Mouse (Mus musculus) right cerebral cortex, postnatal 10 days (tissue): ENCODE measurements around the gene Plxdc1.

Source experiments
- DNase-seq, 2 experiments: peaks; one replicate each; pipeline ENCODE4 v3.0.0; 2021; ENCODE audit warnings: low spot score in 2 of 2

Gene Plxdc1

DNA sequence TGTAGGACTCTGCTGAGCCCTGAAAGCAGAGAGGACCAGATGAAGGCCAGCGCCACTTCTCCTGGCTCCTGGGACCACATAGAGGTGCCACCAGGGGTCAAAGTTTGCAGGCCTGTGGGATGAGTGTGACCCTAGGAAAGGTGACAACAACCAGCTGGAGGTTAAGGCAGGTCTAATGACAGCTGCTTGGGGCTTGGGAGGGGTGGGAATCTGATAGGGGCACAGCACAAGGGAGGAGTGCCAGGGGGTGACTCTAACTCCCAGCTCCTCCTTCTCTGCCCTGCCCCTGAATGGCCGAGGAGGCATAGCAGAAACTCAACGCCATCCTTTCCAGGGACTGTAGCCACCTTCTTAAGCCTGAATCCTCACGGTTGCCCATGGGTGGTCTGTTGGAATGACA, 30.6 kb upstream of the Plxdc1 start:
- DNase-seq, result peak in 1 of 2 experiments; percentile 22

DNA sequence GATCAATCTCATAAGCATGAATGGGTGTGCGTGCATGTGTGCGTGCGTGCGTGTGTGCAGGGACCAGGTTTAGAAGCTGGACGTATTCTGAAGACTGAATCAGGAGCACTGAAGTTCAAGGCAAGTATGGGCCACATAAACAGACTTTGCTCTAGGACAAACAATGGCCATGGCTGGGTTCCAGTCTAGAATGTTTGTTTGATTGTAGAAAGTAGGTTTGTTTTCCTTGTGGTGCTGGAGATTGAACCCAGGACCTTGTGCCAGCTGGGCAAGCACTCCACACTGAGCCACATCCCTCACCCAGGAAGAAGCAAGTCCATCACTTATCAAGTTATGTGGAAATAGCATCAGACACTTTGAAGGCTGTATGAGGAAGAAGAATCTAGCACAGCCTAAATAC, 29.9 kb upstream of the Plxdc1 start:
- no peak for DNase-seq

DNA sequence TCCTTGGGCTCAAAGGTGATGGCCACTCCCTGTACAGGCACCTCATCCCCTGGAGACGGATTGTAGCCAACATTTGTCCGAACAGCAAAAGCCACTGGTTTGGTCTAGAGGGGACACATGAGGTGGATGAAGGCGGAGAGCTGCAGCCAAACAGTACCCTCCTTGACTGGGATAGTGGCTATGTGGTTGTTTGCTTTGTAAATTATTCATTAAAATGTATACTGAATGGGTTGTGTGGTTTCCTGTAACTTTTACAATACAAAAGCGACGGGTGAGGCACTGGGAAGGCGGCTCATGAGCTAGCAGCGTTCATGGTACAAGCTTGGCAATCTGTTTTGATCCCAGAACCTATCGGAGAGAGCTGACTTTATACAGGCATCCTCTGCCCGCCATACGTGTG, 26.6 kb upstream of the Plxdc1 start:
- no peak for DNase-seq

DNA sequence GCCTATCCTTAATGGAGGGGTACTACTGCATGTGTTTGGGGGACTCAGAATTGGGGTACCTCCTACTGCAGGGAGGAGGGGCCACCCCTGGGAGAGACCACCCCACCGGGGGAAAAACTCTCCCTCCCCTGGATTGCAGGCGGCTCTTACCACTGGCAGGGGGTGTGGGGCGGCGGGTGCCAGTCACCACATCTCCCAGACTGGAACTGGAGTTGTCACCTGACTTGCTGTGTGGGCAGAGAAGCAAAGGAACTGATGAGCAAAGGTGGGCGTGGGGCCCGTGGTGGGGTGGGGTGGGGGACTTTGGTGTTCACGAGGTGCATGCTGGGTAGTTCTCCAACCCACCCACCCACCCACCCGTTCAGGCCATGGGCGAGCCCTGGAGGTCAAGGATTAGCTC, 25.5 kb upstream of the Plxdc1 start:
- peak in 1 of 2 experiments; percentile 46 for DNase-seq

DNA sequence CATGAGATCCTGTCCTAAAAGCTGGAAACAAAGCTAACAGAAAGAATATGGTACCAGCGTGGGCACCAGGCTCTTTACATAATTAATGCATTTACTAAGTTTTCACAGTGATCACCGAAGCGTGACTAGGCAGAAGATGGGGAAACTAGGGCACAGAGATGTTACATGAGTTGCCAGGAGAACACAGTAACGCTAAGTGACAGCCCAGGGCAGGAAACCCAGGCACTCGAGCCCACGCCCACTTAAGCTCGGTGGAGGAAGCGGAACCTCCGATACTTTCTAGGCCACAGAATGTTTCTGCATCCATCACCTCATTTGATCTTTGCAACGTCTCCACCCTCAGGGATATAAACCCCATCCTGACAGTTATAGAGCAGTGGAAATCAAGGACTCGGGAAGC, 21.8 kb upstream of the Plxdc1 start:
- no peak for DNase-seq

DNA sequence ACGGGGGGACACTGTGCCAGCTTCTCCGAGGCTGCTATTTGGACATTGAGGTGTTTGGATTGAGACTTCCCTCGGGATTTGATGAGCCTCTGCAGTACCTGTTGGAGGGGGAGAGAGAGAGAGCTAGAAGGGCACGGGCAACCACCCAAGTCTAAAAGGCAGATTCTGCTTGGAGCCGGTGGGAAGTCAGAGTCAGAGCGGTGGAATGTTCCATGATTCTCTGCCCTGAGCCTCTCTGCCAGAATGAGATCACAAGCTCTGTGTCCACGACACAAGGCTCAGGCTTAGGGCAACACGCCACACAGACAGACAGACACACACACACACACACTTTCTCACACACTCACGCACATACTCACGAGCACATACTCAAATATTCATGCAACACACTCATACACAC, 19.4 kb upstream of the Plxdc1 start:
- DNase-seq, result no peak

DNA sequence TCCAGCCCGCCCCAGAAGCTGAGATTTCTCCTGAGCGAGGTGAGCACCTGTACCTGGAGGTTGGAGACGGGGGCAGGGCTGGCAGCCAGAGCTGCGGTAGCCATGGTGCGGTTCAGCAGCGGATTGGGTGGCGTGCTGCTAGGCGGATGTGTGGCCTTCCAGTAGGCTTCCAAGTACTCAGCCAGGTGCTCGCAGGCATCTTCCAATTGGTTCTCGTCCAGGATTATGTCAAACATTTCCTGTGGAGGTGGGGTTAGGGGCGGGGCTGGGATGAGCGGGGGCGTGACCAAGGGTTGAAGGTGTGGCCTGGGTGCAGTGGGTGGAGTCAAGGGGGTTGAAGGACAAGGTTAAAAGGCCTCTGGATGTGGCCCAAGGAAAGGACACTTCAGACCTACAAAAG, 18.8 kb upstream of the Plxdc1 start:
- peak in 1 of 2 experiments; percentile 34 for DNase-seq

DNA sequence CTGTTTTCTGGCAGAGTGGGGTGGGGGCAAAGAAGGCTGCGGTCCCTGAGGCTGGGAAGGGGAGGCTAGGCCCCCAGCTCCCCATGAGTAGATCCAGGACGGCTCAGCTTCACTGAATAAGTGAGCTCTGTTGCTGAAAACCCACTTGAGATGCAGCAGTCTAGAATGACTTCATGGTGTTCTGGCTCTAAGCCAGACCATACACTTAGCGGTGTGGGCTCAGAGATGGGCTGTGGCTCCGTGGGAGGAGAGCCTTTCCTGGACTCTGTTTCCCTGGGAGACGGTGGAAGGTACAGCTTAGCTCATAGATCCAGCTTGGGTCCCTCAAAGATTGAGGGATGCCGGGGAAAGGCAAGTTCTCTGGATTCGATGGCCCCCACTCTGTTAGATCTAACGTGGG, 17.9 kb upstream of the Plxdc1 start:
- DNase-seq, result peak; percentile 62 to 83

DNA sequence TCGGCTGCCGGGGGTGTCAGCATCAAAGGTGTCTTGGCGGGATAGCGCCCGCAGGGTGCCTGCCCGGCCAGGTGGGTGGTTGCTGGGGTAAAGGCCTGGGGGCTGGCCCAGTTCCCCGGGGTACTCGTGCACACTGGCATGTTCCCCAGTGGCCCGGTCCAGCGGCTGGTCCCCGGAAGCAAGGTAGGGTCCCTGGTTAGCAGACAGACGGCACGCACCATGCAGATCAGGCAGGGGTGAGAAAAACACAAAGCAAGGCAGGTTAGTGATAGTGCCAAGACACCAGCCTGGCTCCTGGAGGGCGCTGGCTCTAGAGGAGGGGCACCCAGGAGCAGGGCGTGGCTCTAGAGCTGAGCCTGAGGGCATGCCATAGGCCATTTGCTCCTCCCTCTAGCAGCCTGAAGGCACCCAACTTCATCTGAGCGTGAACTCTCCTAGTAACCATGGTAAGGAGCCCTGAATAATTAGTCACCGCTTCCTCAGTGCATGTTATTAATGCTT, 17.0 kb upstream of the Plxdc1 start:
- peak; percentile 40 to 57 for DNase-seq

DNA sequence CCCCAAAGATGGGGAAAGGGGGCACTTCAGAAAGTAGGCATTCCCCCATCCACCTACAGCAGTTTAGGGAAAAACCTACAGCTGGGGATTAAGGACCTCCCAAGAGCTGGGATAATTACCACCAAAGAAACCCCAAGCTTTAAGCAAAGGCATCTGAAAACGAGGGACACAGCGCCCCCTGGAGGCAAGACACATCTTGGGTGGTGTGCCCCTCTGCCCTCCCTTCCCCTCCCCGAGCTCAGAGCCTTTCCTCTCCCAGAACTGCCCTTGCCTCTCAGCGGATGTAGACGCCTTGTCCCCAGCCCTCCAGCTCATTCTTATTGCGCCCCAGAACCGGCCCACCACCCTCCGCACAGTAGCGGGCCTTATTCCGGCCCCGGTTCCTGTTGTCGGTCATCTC, 16.4 kb upstream of the Plxdc1 start:
- peak; percentile 81 to 82 for DNase-seq

DNA sequence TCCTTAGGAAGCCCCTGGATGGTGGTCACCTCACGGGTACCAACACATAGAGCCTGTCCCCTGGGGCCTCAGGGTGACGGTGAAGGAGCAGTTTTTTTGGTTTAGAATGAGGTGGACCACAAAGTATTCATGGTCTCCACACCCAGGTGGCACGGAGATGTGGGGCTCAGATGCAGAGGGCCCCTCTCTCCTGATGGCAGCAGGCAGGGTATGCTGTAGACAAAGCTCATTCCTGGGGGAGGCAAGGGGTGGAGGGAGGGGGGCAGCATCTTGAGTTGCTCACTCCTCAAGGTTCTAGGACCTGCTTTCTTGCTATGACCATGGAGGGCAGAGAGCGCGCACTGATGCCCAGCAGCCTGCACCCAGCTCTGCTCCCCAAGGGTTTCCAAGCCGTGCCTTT, 15.7 kb upstream of the Plxdc1 start:
- no peak for DNase-seq

DNA sequence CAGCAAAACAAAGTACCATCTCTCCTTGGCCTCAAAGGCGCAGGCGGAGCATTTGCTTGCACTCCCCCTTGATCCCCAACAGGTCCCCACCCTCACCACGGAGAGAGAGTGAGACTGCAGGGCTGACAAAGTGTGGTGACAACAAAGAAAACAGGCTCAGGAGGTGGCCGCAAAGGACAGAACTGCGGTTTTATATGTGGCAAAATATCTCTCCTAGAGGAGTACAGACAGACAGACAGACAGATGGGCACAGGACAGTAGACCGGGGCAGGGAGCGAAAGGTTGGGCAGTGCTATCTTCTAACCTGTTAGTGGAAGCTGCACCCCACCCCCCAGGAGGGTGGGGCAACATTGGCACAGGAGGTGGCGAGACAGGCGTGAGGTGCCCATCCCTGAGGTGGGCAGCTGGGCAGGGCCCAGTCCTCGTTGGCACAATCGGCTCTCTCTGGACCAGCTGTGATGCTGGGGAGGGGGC, 15.1 kb upstream of the Plxdc1 start:
- DNase-seq, result peak; percentile 43 to 53

DNA sequence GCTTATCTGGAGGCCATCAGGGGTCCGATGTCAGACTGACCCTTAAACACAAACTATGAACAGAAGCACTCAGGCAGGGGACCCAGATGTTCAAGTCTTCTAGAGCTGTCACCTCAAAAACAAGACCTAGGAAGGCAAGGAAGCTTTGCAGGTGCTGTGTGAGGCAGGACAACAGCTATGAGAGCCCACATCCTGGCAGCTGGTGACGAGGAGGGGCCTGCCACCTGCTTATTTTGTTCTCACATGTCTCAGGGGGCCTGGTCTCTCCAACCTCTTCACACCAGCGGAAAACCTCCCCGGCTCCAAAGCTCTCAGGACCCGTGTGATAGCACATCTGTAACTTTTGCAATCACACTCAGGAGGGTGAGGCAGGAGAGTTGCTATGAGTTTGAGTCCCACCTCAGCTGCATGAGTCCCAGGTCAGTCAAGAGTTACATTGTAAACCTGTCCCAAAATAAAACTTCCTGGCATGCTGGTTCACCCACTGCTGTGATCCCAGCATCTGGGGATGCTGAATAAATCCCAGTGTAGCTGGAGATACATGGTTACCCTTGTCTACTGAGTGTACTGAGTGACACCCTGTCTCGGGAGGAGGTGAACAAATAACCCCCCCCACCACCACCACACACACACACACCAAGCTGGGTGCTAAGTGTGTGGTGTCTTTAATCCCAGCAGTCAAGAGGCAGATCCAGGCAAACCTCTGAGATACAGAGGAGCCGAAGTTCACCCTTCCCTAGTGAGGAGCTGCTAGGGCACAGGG, 14.3 kb upstream of the Plxdc1 start:
- peak in 1 of 2 experiments; percentile 27 for DNase-seq

DNA sequence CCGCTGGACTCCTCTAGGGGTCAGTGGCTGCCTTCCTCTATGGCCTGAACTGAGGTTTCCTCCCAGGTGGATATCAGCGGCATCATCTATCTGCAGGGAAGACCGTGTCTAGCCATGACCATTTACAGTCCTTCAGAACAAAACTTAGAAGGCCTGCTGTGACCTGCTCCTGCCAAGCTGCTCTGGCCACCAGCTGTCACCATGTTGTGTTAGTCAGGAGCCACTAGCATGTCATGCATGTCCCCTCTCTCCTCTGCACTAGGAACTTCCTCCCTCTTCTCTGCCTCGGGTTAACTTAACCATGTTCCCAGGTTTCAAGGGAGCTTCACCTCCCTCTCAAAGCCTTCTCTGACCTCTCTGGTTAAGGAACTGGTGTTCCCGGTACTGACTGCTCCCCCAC, 13.5 kb upstream of the Plxdc1 start:
- DNase-seq, result peak in 1 of 2 experiments; percentile 34

DNA sequence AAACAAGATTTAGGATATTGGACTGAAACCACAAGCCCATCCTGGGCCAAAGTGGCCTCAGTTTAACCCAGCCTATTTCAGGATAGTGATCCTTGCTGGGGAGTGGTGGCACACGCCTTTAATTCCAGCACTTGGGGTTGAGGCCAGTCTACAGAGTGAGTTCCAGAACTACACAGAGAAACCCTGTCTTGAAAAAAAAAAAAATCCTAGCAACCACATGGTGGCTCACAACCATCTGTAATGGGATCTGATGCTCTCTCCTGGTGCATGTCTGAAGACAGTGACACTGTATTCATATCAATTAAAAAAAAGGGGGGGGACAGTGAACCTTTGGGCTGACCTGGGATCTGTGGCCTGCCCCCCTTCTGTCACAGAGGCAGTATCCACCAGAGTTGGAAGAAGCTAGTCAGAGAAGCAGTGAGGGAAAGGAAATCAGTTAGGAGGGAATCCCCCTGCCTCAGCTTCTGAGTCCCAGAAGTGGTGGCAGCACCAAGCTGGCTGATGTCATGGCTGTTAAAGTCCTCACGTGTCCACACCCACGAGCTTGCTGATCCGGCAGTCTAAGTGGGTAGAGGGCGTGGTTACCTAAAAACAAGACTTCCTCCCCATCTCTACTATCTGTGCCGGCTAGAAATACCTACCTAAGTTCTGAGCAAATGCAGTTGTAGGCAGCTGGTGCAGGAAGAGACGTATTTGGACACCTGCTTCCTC, 12.8 kb upstream of the Plxdc1 start:
- peak; percentile 45 to 64 for DNase-seq

DNA sequence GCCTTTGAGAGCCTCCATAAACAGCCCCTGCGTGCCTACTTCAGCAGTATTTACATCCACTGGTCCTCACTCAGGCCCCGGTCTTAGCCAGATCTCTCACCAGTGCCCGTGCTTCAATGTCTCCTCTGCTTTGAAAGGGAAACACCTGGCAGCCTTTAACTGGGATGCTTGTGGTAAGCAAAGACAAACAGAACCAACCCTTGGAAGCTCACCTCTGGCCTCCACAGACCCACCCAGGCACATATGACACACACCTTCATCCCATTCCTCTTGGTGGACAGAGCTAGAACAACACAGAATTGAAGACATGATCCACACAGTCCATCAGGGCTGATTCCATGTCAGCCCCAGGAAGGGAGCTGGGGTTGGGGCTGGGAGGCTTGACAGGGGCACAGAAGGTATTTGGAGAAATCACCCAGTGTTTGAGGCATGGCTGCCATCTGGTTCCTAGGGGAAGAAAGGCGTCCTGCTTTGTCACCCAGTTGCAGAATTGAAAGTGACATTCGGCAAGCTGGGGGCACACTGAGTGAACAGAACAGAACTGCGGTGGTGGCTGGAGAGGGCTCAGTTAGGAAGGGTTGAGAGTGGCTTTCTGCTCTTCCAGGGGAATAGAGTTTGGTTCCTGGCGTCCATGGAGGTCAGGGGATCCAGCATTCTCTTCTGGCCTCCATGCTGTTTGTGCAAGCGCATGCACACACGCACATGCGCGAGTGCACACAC, 12.0 kb upstream of the Plxdc1 start:
- peak in 1 of 2 experiments; percentile 26 for DNase-seq

DNA sequence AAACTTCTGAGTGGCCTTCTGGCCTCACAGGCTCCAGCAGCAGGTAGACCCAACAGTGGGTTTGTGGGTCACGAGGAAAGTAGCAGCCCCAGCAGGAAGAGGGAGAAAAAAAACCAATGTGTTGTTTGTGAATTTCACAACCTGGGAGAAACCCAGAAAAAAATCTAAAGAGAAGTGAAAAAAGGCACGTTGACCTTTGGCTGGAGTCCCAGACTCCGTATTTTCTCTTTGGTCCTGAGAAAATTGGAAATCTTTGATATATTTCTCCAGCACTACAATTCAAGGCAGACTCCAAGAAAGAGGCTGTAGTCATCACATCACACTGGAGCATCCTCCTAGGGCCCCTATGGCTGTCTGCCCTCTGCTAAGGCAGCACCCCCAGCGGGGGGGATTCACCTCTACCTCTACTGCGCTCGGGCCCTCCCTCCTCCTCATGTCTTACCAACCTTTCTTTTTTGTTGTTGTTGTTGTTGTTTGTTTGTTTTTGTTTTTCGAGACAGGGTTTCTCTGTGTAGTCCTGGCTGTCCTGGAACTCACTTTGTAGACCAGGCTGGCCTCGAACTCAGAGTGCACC, 11.2 kb upstream of the Plxdc1 start:
- no peak for DNase-seq

DNA sequence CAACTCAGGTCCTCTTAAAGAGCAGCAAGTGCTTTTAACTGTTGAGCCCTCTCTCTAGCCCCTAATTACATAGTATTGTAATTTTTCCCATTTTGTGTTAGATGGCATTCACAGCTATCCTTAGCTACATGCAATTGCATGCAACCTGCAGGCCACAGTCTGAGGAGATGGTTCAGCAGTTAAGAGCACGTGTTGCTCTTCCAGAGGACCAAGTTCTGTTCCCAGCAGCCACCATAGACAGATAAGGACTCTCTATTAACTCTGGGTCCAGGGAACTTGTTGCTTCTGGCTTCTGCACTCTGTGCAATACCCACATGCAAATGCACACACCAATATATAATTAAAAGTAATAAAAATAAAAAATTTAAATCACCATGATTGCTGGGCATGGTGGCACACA, 10.4 kb upstream of the Plxdc1 start:
- no peak for DNase-seq

DNA sequence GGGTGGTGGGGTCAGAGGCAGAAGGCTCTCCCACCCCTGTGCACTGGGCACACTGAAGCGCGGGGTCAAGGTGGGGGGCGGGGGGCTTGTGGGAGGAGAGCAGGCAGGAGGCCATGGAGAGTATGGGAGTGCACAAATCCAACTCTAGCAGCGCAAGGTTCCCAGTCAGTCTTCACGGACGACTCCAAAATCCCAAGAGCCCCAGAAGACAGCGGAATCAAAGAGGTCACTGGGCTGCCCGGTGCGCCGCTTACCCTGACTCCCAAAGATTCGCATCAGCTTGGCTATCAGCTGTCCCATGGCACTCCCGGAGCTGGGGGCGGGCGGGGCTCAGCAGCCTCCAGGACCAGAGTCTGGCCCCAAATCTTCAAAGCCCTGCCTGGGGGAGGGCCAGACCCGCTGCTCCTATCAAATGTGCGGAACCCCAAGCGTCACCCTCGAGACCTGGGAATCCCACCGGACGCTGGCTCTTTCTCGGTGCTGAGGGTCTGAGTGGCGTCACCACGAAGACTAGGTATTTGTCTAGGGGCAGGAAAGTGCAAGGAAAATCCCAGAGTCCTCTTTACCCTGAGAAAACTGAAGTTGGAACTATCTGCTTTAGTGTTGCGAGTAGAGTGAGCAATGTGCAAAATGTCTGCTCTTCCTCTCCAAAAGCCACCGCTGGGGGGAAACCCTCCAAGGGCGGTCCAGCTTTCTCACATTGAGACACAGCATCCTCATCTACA, 9.5 kb upstream of the Plxdc1 start, which contains the start of gene Arl5c:
Gene Arl5c (minus strand): TSS at position 618 of the 725 bp plus-strand sequence.
- DNase-seq, result peak; percentile 52 to 58

DNA sequence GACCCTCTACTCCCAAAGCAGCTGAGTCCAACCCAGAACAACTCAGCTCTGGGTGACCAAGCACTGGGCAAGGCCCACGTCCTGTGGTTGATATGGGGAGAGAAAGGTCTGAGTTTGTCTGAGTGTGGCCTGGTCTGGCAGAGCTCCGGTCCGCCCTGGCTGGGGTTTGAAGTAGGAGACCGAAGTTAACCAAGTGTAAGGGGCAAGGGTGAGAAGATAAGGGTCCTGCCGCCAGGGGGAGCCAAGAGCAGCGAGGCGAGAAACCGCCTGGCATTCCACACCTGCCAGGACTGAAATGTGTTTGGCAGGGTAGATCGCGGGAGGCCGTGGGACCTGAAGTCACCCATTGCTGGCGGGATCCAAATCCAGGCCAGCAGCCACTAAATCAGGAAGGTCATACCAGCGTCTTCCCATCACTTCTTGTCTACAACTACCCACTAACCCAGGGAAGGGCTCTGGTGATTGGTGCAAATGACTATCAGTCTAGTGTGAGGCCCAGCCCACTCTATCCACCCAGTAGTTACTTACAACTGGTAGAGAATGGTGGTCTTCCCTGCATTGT, 8.4 kb upstream of the Plxdc1 start:
- peak; percentile 66 to 72 for DNase-seq
